Mouse (Mus musculus) limb, embryonic 10.5 days (tissue): ENCODE results near the gene Ppp3r2. TPM values are rescaled to one million over a fixed set of nuclear protein-coding genes. Genes with fewer than 3 reads are reported as not detected.

Source experiments
- DNase-seq: peaks from one replicate; pipeline ENCODE4 v3.0.0-alpha.2; 2017; ENCODE audit warnings: low spot score
- H3K27ac ChIP-seq: fragments of 300-500 bp; sonication (generic); 2 replicates; pipeline ENCODE4 v1.5.1; 2016; ENCODE audit warnings: mild to moderate bottlenecking
- H3K27me3 ChIP-seq: fragments of 300-500 bp; sonication (generic); 2 replicates; pipeline ENCODE4 v1.6.1; 2016; ENCODE audit warnings: low read depth, mild to moderate bottlenecking; ENCODE audit not compliant: poor library complexity, severe bottlenecking
- H3K36me3 ChIP-seq: fragments of 300-500 bp; sonication (generic); 2 replicates; pipeline ENCODE4 v1.6.1; 2016; ENCODE audit warnings: mild to moderate bottlenecking, moderate library complexity
- H3K4me1 ChIP-seq: fragments of 300-500 bp; sonication (generic); 2 replicates; pipeline ENCODE4 v1.6.1; 2016
- H3K4me3 ChIP-seq: fragments of 300-500 bp; sonication (generic); 2 replicates; pipeline ENCODE4 v1.5.1; 2016; ENCODE audit warnings: mild to moderate bottlenecking, moderate library complexity
- H3K9me3 ChIP-seq: fragments of 300-500 bp; sonication (generic); replicated peaks from 2 replicates; pipeline ENCODE4 v1.6.1; 2016; ENCODE audit warnings: mild to moderate bottlenecking
- WGBS: fragments of 180-500 bp; shearing (Covaris S2); methylation state at CpG from one replicate; pipeline ENCODE4 v1.1.7; 2016; 5-methylcytosine and 5-hydroxymethylcytosine counted together
- polyA plus RNA-seq: library from polyadenylated mRNA; unstranded; fragments of >200 nt; fragmentation: Nextera tagmentation; extraction: Ambion mirVana; gene quantifications from 2 replicates; pipeline ENCODE4 v1.2.1, GENCODE M21; 2016

Ppp3r2 gene
- polyA plus RNA-seq, 1 experiment from 2014 or later = 0.05 TPM

GRCm38 (mm10) chr4:49637821-49638220 is 44.0 kb downstream of the Ppp3r2 start:
- no peak for DNase-seq
- Histone ChIP-seq H3K9me3 (no peaks in the 10 kb centered on the region), H3K27me3 (no peaks in the 10 kb centered on the region), H3K36me3 (peaks cover 89% of the 10 kb centered on the region), H3K27ac (no peak overlapping the region), H3K4me1 (peaks cover 8% of the 10 kb centered on the region; the same call in 1 of the 2 replicates), H3K4me3 (no peak overlapping the region)
- WGBS = 95% methylated on average over 11 of the region's 11 CpGs

GRCm38 (mm10) chr4:49632139-49632481 is 49.7 kb downstream of the Ppp3r2 start:
- Histone ChIP-seq H3K4me3 (peak overlapping the region; percentile 89), H3K9me3 (no peaks in the 10 kb centered on the region), H3K36me3 (peaks cover 37% of the 10 kb centered on the region), H3K27me3 (no peaks in the 10 kb centered on the region), H3K4me1 (peaks cover 11% of the 10 kb centered on the region; the same call in 1 of the 2 replicates), H3K27ac (peak overlapping the region; percentile 91)
- no peak for DNase-seq
- WGBS = 0% methylated on average over 30 of the region's 30 CpGs

- H3K9me3 ChIP-seq = no peaks in the 10 kb centered on the region
- peak; percentile 96 for DNase-seq
- H3K27ac ChIP-seq = peak within 1 kb of the TSS; percentile 91
- WGBS = 4% methylated on average over 37 of the region's 37 CpGs
- H3K27me3 ChIP-seq = no peaks in the 10 kb centered on the region
- peaks cover 11% of the 10 kb centered on the region; the same call in 1 of the 2 replicates for H3K4me1 ChIP-seq
- peaks cover 31% of the 10 kb centered on the region for H3K36me3 ChIP-seq
- H3K4me3 ChIP-seq = peak within 1 kb of the TSS; percentile 89
These were observed 50.3 kb downstream of the Ppp3r2 start, which contains the start of gene Rnf20 for GRCm38 (mm10) chr4:49631319-49632138. Gene Rnf20, plus strand, starts transcription at chr4:49632006.

GRCm38 (mm10) chr4:49628941-49629340 is 52.9 kb downstream of the Ppp3r2 start:
- Histone ChIP-seq H3K27me3 (no peaks in the 10 kb centered on the region), H3K36me3 (peaks cover 5% of the 10 kb centered on the region), H3K4me3 (no peak overlapping the region), H3K9me3 (no peaks in the 10 kb centered on the region), H3K27ac (no peak overlapping the region), H3K4me1 (peaks cover 11% of the 10 kb centered on the region; the same call in 1 of the 2 replicates)
- WGBS = 77% methylated on average over 5 of the region's 5 CpGs
- no peak for DNase-seq

Other genes starting within 250 kb of the Ppp3r2 start
- gene Acnat1, start 208.1 kb downstream of the Ppp3r2 start, polyA plus RNA-seq = 0.10 TPM in 1 of 2 replicates, not detected in the other
- 0.11 and 0.21 TPM in 2 replicates for gene Baat, start 175.5 kb downstream of the Ppp3r2 start, polyA plus RNA-seq
- gene Mrpl50, start 160.9 kb downstream of the Ppp3r2 start, polyA plus RNA-seq = 79.6 and 86.6 TPM in 2 replicates
- 8.8 and 11.3 TPM in 2 replicates for gene Zfp189, start 160.8 kb downstream of the Ppp3r2 start, polyA plus RNA-seq
- not detected in 2 replicates for gene Aldob, start 132.5 kb downstream of the Ppp3r2 start, polyA plus RNA-seq
- 7.2 and 10.9 TPM in 2 replicates for gene Tmem246, start 84.1 kb downstream of the Ppp3r2 start, polyA plus RNA-seq
- 44.9 and 50.5 TPM in 2 replicates for gene Rnf20, start 50.0 kb downstream of the Ppp3r2 start, polyA plus RNA-seq
- gene Grin3a, start 163.7 kb upstream of the Ppp3r2 start, polyA plus RNA-seq = 0.21 and 0.60 TPM in 2 replicates